Mouse (Mus musculus) ES-Bruce4 (cell line): ENCODE measurements at regions not wholly inside any gene's neighbourhood (a gene's known extent, or its start where the extent isn't known, plus 50 kb on each side); places are given as distances from the start of the nearest gene placed in this dataset.

Source experiments
- H3K27ac ChIP-seq: 2 replicates; pipeline ENCODE4 v1.5.1; 2012; ENCODE audit warnings: low read length, inconsistent platforms; ENCODE audit not compliant: insufficient read depth
- H3K27me3 ChIP-seq: 2 replicates; pipeline ENCODE4 v1.6.1; 2012; ENCODE audit warnings: mild to moderate bottlenecking, low read length, inconsistent platforms; ENCODE audit not compliant: control insufficient read depth, poor library complexity, insufficient read depth, severe bottlenecking
- H3K36me3 ChIP-seq: 2 replicates; pipeline ENCODE4 v1.6.1; 2012; ENCODE audit warnings: inconsistent platforms, mild to moderate bottlenecking, low read length, moderate library complexity; ENCODE audit not compliant: control insufficient read depth, poor library complexity, insufficient read depth, severe bottlenecking
- H3K4me1 ChIP-seq: one replicate; pipeline ENCODE4 v1.8.1; 2011; ENCODE audit warnings: low read length; ENCODE audit not compliant: control insufficient read depth, insufficient read depth
- H3K4me3 ChIP-seq: 2 replicates; pipeline ENCODE4 v1.5.1; 2011; ENCODE audit warnings: low read depth, mild to moderate bottlenecking, low read length
- H3K9ac ChIP-seq: 2 replicates; pipeline ENCODE4 v1.6.1; 2012; ENCODE audit warnings: low read depth, mild to moderate bottlenecking, inconsistent platforms; ENCODE audit not compliant: poor library complexity, severe bottlenecking
- H3K9me3 ChIP-seq: replicated peaks from 2 replicates; pipeline ENCODE4 v1.6.1; 2012; ENCODE audit warnings: mild to moderate bottlenecking, low read length, inconsistent platforms; ENCODE audit not compliant: control insufficient read depth, poor library complexity, insufficient read depth, severe bottlenecking
- CTCF ChIP-seq: IDR thresholded peaks from one replicate; pipeline ENCODE4 v1.8.1; 2011; ENCODE audit warnings: low read depth, low read length
- EP300 ChIP-seq: IDR thresholded peaks from 2 replicates; pipeline ENCODE4 v1.6.1; 2011; ENCODE audit warnings: low read depth, low read length; ENCODE audit not compliant: insufficient read depth
- POLR2A ChIP-seq: IDR thresholded peaks from one replicate; pipeline ENCODE4 v1.8.1; 2011; ENCODE audit warnings: low read length; ENCODE audit not compliant: insufficient read depth

GRCm38 (mm10) chr3:4973764-4974163, 776.8 kb upstream of the Gm8797 start:
- H3K4me1 ChIP-seq = no peaks in the 10 kb centered on the region
- no peaks in the 10 kb centered on the region for H3K36me3 ChIP-seq
- H3K27me3 ChIP-seq = no peaks in the 10 kb centered on the region
- H3K9ac ChIP-seq = no peak overlapping the region
- no peak overlapping the region for H3K27ac ChIP-seq
- H3K4me3 ChIP-seq = no peak overlapping the region
- no peaks in the 10 kb centered on the region for H3K9me3 ChIP-seq
- no peak for TF ChIP-seq POLR2A
- no peak for TF ChIP-seq CTCF
- TF ChIP-seq EP300 = no peak

- Histone ChIP-seq H3K4me1 (no peaks in the 10 kb centered on the region), H3K4me3 (no peak overlapping the region), H3K36me3 (no peaks in the 10 kb centered on the region), H3K9me3 (no peaks in the 10 kb centered on the region), H3K9ac (no peak overlapping the region), H3K27me3 (no peaks in the 10 kb centered on the region), H3K27ac (no peak overlapping the region)
- TF ChIP-seq POLR2A (no peak), CTCF (no peak), EP300 (no peak)
Measured at GRCm38 (mm10) chr3:4974659-4975058, 775.9 kb upstream of the Gm8797 start.

DNA sequence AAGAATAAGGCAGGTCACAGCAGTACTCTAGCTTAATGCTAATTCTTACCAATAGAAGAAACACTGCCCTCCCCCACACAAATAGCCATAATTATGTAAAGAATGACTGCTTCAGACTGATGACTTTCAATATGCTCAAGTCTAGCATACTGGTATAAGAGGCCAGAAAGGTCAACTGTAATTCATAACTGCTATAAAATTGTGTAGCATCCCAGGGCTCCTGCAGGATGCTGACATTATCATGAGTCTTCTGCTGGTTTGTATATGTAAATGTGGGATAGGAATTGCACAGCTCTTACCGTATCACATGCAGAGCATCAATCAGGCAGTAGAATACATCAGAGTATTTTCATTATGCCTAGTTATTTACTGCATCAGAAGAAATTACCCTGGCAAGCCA, 774.3 kb upstream of the Gm8797 start:
- H3K4me1 ChIP-seq = no peaks in the 10 kb centered on the region
- no peaks in the 10 kb centered on the region for H3K27me3 ChIP-seq
- no peak overlapping the region for H3K9ac ChIP-seq
- no peak overlapping the region for H3K4me3 ChIP-seq
- H3K36me3 ChIP-seq = no peaks in the 10 kb centered on the region
- H3K27ac ChIP-seq = no peak overlapping the region
- H3K9me3 ChIP-seq = no peaks in the 10 kb centered on the region
- TF ChIP-seq POLR2A (no peak), EP300 (no peak), CTCF (no peak)

GRCm38 (mm10) chr3:5017742-5018141, 732.9 kb upstream of the Gm8797 start:
- H3K9me3 ChIP-seq = no peaks in the 10 kb centered on the region
- no peaks in the 10 kb centered on the region for H3K27me3 ChIP-seq
- H3K27ac ChIP-seq = no peak overlapping the region
- H3K4me1 ChIP-seq = no peaks in the 10 kb centered on the region
- H3K4me3 ChIP-seq = no peak overlapping the region
- no peak for TF ChIP-seq POLR2A
- no peak for TF ChIP-seq CTCF
- no peak for TF ChIP-seq EP300
- no peaks in the 10 kb centered on the region for H3K36me3 ChIP-seq
- H3K9ac ChIP-seq = no peak overlapping the region
